Mouse (Mus musculus) midbrain, embryonic 10.5 days (tissue): ENCODE results near the gene Hnrnph1. TPM values are rescaled to one million over a fixed set of nuclear protein-coding genes. Genes with fewer than 3 reads are reported as not detected.
A peak's percentile ranks its signal among the peaks of the same experiment; 100 is the strongest.

Experiments used
- DNase-seq: peaks from one replicate; pipeline ENCODE4 v3.0.0-alpha.2; 2017; ENCODE audit warnings: low spot score
- H3K27ac ChIP-seq: fragments of 300-500 bp; sonication (generic); replicated peaks from 2 replicates; pipeline ENCODE4 v1.5.1; 2016; ENCODE audit warnings: mild to moderate bottlenecking
- H3K27me3 ChIP-seq: fragments of 300-500 bp; sonication (generic); 2 replicates; pipeline ENCODE4 v1.6.1; 2016; ENCODE audit warnings: low read depth, mild to moderate bottlenecking; ENCODE audit not compliant: poor library complexity, severe bottlenecking
- H3K36me3 ChIP-seq: fragments of 300-500 bp; sonication (generic); 2 replicates; pipeline ENCODE4 v1.6.1; 2016; ENCODE audit warnings: mild to moderate bottlenecking, moderate library complexity
- H3K4me1 ChIP-seq: fragments of 300-500 bp; sonication (generic); 2 replicates; pipeline ENCODE4 v1.6.1; 2016
- H3K4me3 ChIP-seq: fragments of 300-500 bp; sonication (generic); 2 replicates; pipeline ENCODE4 v1.5.1; 2016; ENCODE audit warnings: mild to moderate bottlenecking, moderate library complexity
- H3K9me3 ChIP-seq: fragments of 300-500 bp; sonication (generic); replicated peaks from 2 replicates; pipeline ENCODE4 v1.6.1; 2016; ENCODE audit warnings: mild to moderate bottlenecking
- WGBS: fragments of 180-500 bp; shearing (Covaris S2); methylation state at CpG from one replicate; pipeline ENCODE4 v1.1.7; 2016; 5-methylcytosine and 5-hydroxymethylcytosine counted together
- polyA plus RNA-seq: library from polyadenylated mRNA; unstranded; fragments of >200 nt; fragmentation: Nextera tagmentation; extraction: Ambion mirVana; gene quantifications from 2 replicates; pipeline ENCODE4 v1.2.1, GENCODE M21; 2016

Hnrnph1 gene
- polyA plus RNA-seq, 1 experiment from 2014 or later = 612 TPM

GRCm38 (mm10) chr11:50375421-50375820 lies 1.4 kb upstream of the Hnrnph1 start:
- Histone ChIP-seq H3K4me1 (peaks cover 62% of the 10 kb centered on the region), H3K36me3 (peaks cover 19% of the 10 kb centered on the region), H3K27ac (no peak overlapping the region), H3K4me3 (0 out of 2 replicates have a peak overlapping the region, but pooled peaks have one; percentile 20), H3K9me3 (no peaks in the 10 kb centered on the region), H3K27me3 (peaks cover 43% of the 10 kb centered on the region)
- no peak for DNase-seq
- 30% methylated on average over 5 of the region's 5 CpGs for WGBS

GRCm38 (mm10) chr11:50376156-50376790 lies 517 bp upstream of the Hnrnph1 start:
- WGBS = 25% methylated on average over 10 of the region's 10 CpGs
- Histone ChIP-seq H3K9me3 (no peaks in the 10 kb centered on the region), H3K4me1 (peaks cover 62% of the 10 kb centered on the region), H3K36me3 (peaks cover 28% of the 10 kb centered on the region), H3K27me3 (peaks cover 43% of the 10 kb centered on the region), H3K4me3 (peak overlapping the region; percentile 99), H3K27ac (peak overlapping the region; percentile 100)
- no peak for DNase-seq

- Histone ChIP-seq H3K9me3 (no peaks in the 10 kb centered on the region), H3K27ac (peak overlapping the region; percentile 100), H3K4me3 (peak overlapping the region; percentile 99), H3K36me3 (peaks cover 46% of the 10 kb centered on the region), H3K27me3 (peaks cover 28% of the 10 kb centered on the region), H3K4me1 (peaks cover 59% of the 10 kb centered on the region)
- DNase-seq = peak; percentile 84
- 1% methylated on average over 70 of the region's 71 CpGs for WGBS
Measured at GRCm38 (mm10) chr11:50377892-50378684, 1.3 kb downstream of the Hnrnph1 start.

- H3K9me3 ChIP-seq = no peaks in the 10 kb centered on the region
- H3K4me3 ChIP-seq = peak overlapping the region; percentile 99
- peak overlapping the region; percentile 100; the same call in 1 of the 2 replicates for H3K27ac ChIP-seq
- WGBS = 76% methylated on average over 12 of the region's 12 CpGs
- H3K27me3 ChIP-seq = peaks cover 19% of the 10 kb centered on the region
- no peak for DNase-seq
- H3K4me1 ChIP-seq = peaks cover 59% of the 10 kb centered on the region
- peaks cover 57% of the 10 kb centered on the region for H3K36me3 ChIP-seq
Measured at GRCm38 (mm10) chr11:50379023-50379752, 2.4 kb downstream of the Hnrnph1 start.

- H3K4me1 ChIP-seq = peaks cover 37% of the 10 kb centered on the region
- no peak overlapping the region for H3K27ac ChIP-seq
- 74% methylated on average over 4 of the region's 4 CpGs for WGBS
- peak overlapping the region; percentile 39 for H3K4me3 ChIP-seq
- no peaks in the 10 kb centered on the region for H3K9me3 ChIP-seq
- peaks cover 2% of the 10 kb centered on the region; the same call in 1 of the 2 replicates for H3K27me3 ChIP-seq
- peaks cover 78% of the 10 kb centered on the region for H3K36me3 ChIP-seq
- no peak for DNase-seq
Measured at GRCm38 (mm10) chr11:50381311-50381710, 4.5 kb downstream of the Hnrnph1 start.

GRCm38 (mm10) chr11:50387167-50387679 lies 10.4 kb downstream of the Hnrnph1 start:
- 86% methylated on average over 3 of the region's 3 CpGs for WGBS
- peaks cover 95% of the 10 kb centered on the region for H3K36me3 ChIP-seq
- H3K4me3 ChIP-seq = no peak overlapping the region
- no peaks in the 10 kb centered on the region for H3K9me3 ChIP-seq
- no peaks in the 10 kb centered on the region for H3K27me3 ChIP-seq
- no peaks in the 10 kb centered on the region for H3K4me1 ChIP-seq
- H3K27ac ChIP-seq = no peak overlapping the region
- no peak for DNase-seq

GRCm38 (mm10) chr11:50387697-50388096 lies 10.9 kb downstream of the Hnrnph1 start:
- Histone ChIP-seq H3K27ac (no peak overlapping the region), H3K4me1 (no peaks in the 10 kb centered on the region), H3K4me3 (no peak overlapping the region), H3K36me3 (peaks cover 95% of the 10 kb centered on the region), H3K9me3 (no peaks in the 10 kb centered on the region), H3K27me3 (no peaks in the 10 kb centered on the region)
- no peak for DNase-seq
- 93% methylated on average over 4 of the region's 4 CpGs for WGBS

- no peaks in the 10 kb centered on the region for H3K27me3 ChIP-seq
- no peaks in the 10 kb centered on the region for H3K9me3 ChIP-seq
- no peak for DNase-seq
- peaks cover 94% of the 10 kb centered on the region for H3K36me3 ChIP-seq
- WGBS = 94% methylated on average over 3 of the region's 3 CpGs
- no peaks in the 10 kb centered on the region for H3K4me1 ChIP-seq
- H3K27ac ChIP-seq = no peak overlapping the region
- H3K4me3 ChIP-seq = no peak overlapping the region
Measured at GRCm38 (mm10) chr11:50388217-50388929, 11.6 kb downstream of the Hnrnph1 start.

- Histone ChIP-seq H3K27ac (no peak overlapping the region), H3K4me3 (no peak overlapping the region), H3K4me1 (no peaks in the 10 kb centered on the region), H3K27me3 (no peaks in the 10 kb centered on the region), H3K9me3 (no peaks in the 10 kb centered on the region), H3K36me3 (peaks cover 94% of the 10 kb centered on the region)
- DNase-seq = no peak
- 79% methylated on average over 3 of the region's 3 CpGs for WGBS
Measured at GRCm38 (mm10) chr11:50389011-50389410, 12.2 kb downstream of the Hnrnph1 start.

- H3K36me3 ChIP-seq = peaks cover 94% of the 10 kb centered on the region
- H3K9me3 ChIP-seq = no peaks in the 10 kb centered on the region
- H3K27ac ChIP-seq = no peak overlapping the region
- no peak for DNase-seq
- 80% methylated on average over 5 of the region's 5 CpGs for WGBS
- H3K27me3 ChIP-seq = no peaks in the 10 kb centered on the region
- H3K4me3 ChIP-seq = no peak overlapping the region
- no peaks in the 10 kb centered on the region for H3K4me1 ChIP-seq
Measured at GRCm38 (mm10) chr11:50389616-50390015, 12.8 kb downstream of the Hnrnph1 start.

GRCm38 (mm10) chr11:50391272-50391960 lies 14.6 kb downstream of the Hnrnph1 start:
- Histone ChIP-seq H3K4me3 (no peak overlapping the region), H3K4me1 (no peaks in the 10 kb centered on the region), H3K27ac (no peak overlapping the region), H3K36me3 (peaks cover 88% of the 10 kb centered on the region), H3K9me3 (no peaks in the 10 kb centered on the region), H3K27me3 (no peaks in the 10 kb centered on the region)
- no peak for DNase-seq
- 85% methylated on average over 4 of the region's 4 CpGs for WGBS
